Mouse (Mus musculus): ENCODE data around the gene Ttc30b. TPM values are rescaled to one million over a fixed set of nuclear protein-coding genes. Genes with fewer than 3 reads are reported as not detected.

The Ttc30b gene
- polyA plus RNA-seq, 1 experiment from 2014 or later, result 20.5 TPM

Other genes starting within 250 kb of the Ttc30b start
- gene Nfe2l2, start 233.9 kb downstream of the Ttc30b start, polyA plus RNA-seq (2015; fragmentation: Nextera tagmentation; extraction: Ambion mirVana), result 134 and 137 TPM in 2 replicates
- gene Agps, start 106.4 kb downstream of the Ttc30b start, polyA plus RNA-seq (2015; fragmentation: Nextera tagmentation; extraction: Ambion mirVana), result 31.1 and 32.7 TPM in 2 replicates
- 0.34 and 0.54 TPM in 2 replicates for gene Ttc30a2, start 39.6 kb upstream of the Ttc30b start, polyA plus RNA-seq (2015; fragmentation: Nextera tagmentation; extraction: Ambion mirVana)
- gene Ttc30a1, start 43.4 kb upstream of the Ttc30b start, polyA plus RNA-seq (2015; fragmentation: Nextera tagmentation; extraction: Ambion mirVana), result 8.9 and 10.1 TPM in 2 replicates

Data from lung, embryonic 16.5 days (tissue).